Mouse (Mus musculus) myocyte (in vitro differentiated cells): ENCODE measurements around the gene Pom121l2.

ENCODE experiments used
- CEBPB ChIP-seq: IDR thresholded peaks from 2 replicates; pipeline ENCODE4 v1.6.1; 2011; ENCODE audit warnings: mild to moderate bottlenecking, moderate library complexity; ENCODE audit not compliant: poor library complexity, insufficient read depth, severe bottlenecking
- E2F4 ChIP-seq: IDR thresholded peaks from one replicate; pipeline ENCODE4 v1.6.1; 2011; ENCODE audit warnings: mild to moderate bottlenecking, control low read depth, moderate library complexity; ENCODE audit not compliant: insufficient read depth
- MYOD1 ChIP-seq, 3 experiments: IDR thresholded peaks; one replicate each; pipeline ENCODE4 v1.6.1; 2011; ENCODE audit warnings: control low read depth in 2 of 3, low read depth in 2 of 3, mild to moderate bottlenecking in 2 of 3, moderate library complexity in 1 of 3; ENCODE audit not compliant: insufficient read length in 2 of 3, control insufficient read depth in 1 of 3
- MYOG ChIP-seq, 3 experiments: IDR thresholded peaks; one replicate each; pipeline ENCODE4 v1.6.1; 2011; ENCODE audit warnings: control low read depth in 2 of 3, low read depth in 2 of 3, mild to moderate bottlenecking in 2 of 3; ENCODE audit not compliant: insufficient read length in 2 of 3, control insufficient read depth in 1 of 3, insufficient read depth in 1 of 3
- POLR2A ChIP-seq: IDR thresholded peaks from one replicate; pipeline ENCODE4 v1.6.1; 2011; ENCODE audit warnings: low read depth, mild to moderate bottlenecking, control low read depth, moderate library complexity; ENCODE audit not compliant: insufficient read length
- POLR2AphosphoS2 ChIP-seq: IDR thresholded peaks from one replicate; pipeline ENCODE4 v1.6.1; 2011; ENCODE audit warnings: low read depth, control low read depth; ENCODE audit not compliant: insufficient read length
- SRF ChIP-seq: IDR thresholded peaks from one replicate; pipeline ENCODE4 v1.6.1; 2011; ENCODE audit warnings: low read depth; ENCODE audit not compliant: control insufficient read depth, insufficient read length
- TCF12 ChIP-seq: IDR thresholded peaks from one replicate; pipeline ENCODE4 v1.6.1; 2011; ENCODE audit warnings: mild to moderate bottlenecking, control low read depth; ENCODE audit not compliant: poor library complexity, insufficient read depth, severe bottlenecking
- USF1 ChIP-seq: IDR thresholded peaks from one replicate; pipeline ENCODE4 v1.6.1; 2011; ENCODE audit warnings: low read depth, mild to moderate bottlenecking, control low read depth, moderate library complexity

- TF ChIP-seq POLR2A, result no peak
- TF ChIP-seq E2F4, result no peak
- no peak for TF ChIP-seq MYOG (IDR thresholded peaks at IDR 0.05; ENCODE audit: control insufficient read depth in 1 of 3, insufficient read depth in 1 of 3, insufficient read length in 2 of 3, low read depth in 2 of 3)
- no peak for TF ChIP-seq CEBPB
- TF ChIP-seq MYOD1 (IDR thresholded peaks at IDR 0.05; ENCODE audit: control insufficient read depth in 1 of 3, insufficient read length in 2 of 3, low read depth in 2 of 3), result no peak
- TF ChIP-seq TCF12, result no peak
- TF ChIP-seq POLR2AphosphoS2, result no peak
- TF ChIP-seq SRF, result no peak
- TF ChIP-seq USF1, result no peak
These were observed 6.7 kb upstream of the Pom121l2 start for GRCm38 (mm10) chr13:21974221-21974725.
